Mouse (Mus musculus): ENCODE measurements around the gene Senp8. TPM values are rescaled to one million over a fixed set of nuclear protein-coding genes. Genes with fewer than 3 reads are reported as not detected.

Gene Senp8
- polyA plus RNA-seq, 1 experiment from 2014 or later: 3.4 TPM

GRCm38 (mm10) chr9:59735394-59735793 is 15.1 kb downstream of the Senp8 start:
- Histone ChIP-seq H3K36me3 (ENCODE audit: insufficient read depth, low read length) (no peaks in the 10 kb centered on the region), H3K9ac (replicated peaks; ENCODE audit: low read depth) (no peak overlapping the region), H3K27me3 (replicated peaks; ENCODE audit: insufficient read depth, low read length) (no peaks in the 10 kb centered on the region), H3K4me2 (replicated peaks; ENCODE audit: low read depth, low read length) (no peak overlapping the region), H3K4me1 (ENCODE audit: insufficient read depth, low read depth, low read length) (peaks cover 5% of the 10 kb centered on the region; the same call in 1 of the 2 replicates), H3K4me3 (ENCODE audit: low read depth, low read length) (no peak overlapping the region), H3K27ac (ENCODE audit: low read length) (no peak overlapping the region), H3K9me3 (ENCODE audit: low read length) (no peaks in the 10 kb centered on the region)
- DNase-seq (ENCODE audit: low spot score): no peak
- 31% methylated on average over 4 of the region's 4 CpGs for WGBS
- no peak for TF ChIP-seq CTCF (IDR thresholded peaks at IDR 0.05)
- no peak for TF ChIP-seq EP300 (IDR thresholded peaks at IDR 0.05)
- no peak for ATAC-seq

GRCm38 (mm10) chr9:59733075-59733474 is 17.4 kb downstream of the Senp8 start:
- Histone ChIP-seq H3K27me3 (replicated peaks; ENCODE audit: insufficient read depth, low read length) (no peaks in the 10 kb centered on the region), H3K4me2 (replicated peaks; ENCODE audit: low read depth, low read length) (no peak overlapping the region), H3K9ac (replicated peaks; ENCODE audit: low read depth) (no peak overlapping the region), H3K36me3 (ENCODE audit: insufficient read depth, low read length) (no peaks in the 10 kb centered on the region), H3K27ac (ENCODE audit: low read length) (peak overlapping the region; percentile 15; the same call in 1 of the 2 replicates), H3K9me3 (ENCODE audit: low read length) (no peaks in the 10 kb centered on the region), H3K4me1 (ENCODE audit: insufficient read depth, low read depth, low read length) (peaks cover 5% of the 10 kb centered on the region; the same call in 1 of the 2 replicates), H3K4me3 (ENCODE audit: low read depth, low read length) (no peak overlapping the region)
- WGBS: 48% methylated on average over 6 of the region's 6 CpGs
- peak; percentile 37 for DNase-seq (ENCODE audit: low spot score)
- TF ChIP-seq EP300 (IDR thresholded peaks at IDR 0.05) (no peak), CTCF (IDR thresholded peaks at IDR 0.05) (no peak)
- ATAC-seq: peak; percentile 37

- Histone ChIP-seq H3K4me2 (replicated peaks; ENCODE audit: low read depth, low read length) (no peak overlapping the region), H3K4me1 (ENCODE audit: insufficient read depth, low read depth, low read length) (peaks cover 5% of the 10 kb centered on the region; the same call in 1 of the 2 replicates), H3K9me3 (ENCODE audit: low read length) (no peaks in the 10 kb centered on the region), H3K27me3 (replicated peaks; ENCODE audit: insufficient read depth, low read length) (no peaks in the 10 kb centered on the region), H3K9ac (replicated peaks; ENCODE audit: low read depth) (no peak overlapping the region), H3K4me3 (ENCODE audit: low read depth, low read length) (no peak overlapping the region), H3K27ac (ENCODE audit: low read length) (no peak overlapping the region), H3K36me3 (ENCODE audit: insufficient read depth, low read length) (no peaks in the 10 kb centered on the region)
- TF ChIP-seq EP300 (IDR thresholded peaks at IDR 0.05): no peak
- DNase-seq (ENCODE audit: low spot score) (no peak), ATAC-seq (no peak)
- 79% methylated on average over 5 of the region's 5 CpGs for WGBS
Measured at GRCm38 (mm10) chr9:59731136-59731535, 19.4 kb downstream of the Senp8 start.

GRCm38 (mm10) chr9:59727569-59728286 is 22.8 kb downstream of the Senp8 start:
- Histone ChIP-seq H3K4me2 (replicated peaks; ENCODE audit: low read depth, low read length) (no peak overlapping the region), H3K4me1 (ENCODE audit: insufficient read depth, low read depth, low read length) (peaks cover 4% of the 10 kb centered on the region; the same call in 1 of the 2 replicates), H3K36me3 (ENCODE audit: insufficient read depth, low read length) (no peaks in the 10 kb centered on the region), H3K27me3 (replicated peaks; ENCODE audit: insufficient read depth, low read length) (no peaks in the 10 kb centered on the region), H3K9me3 (ENCODE audit: low read length) (no peaks in the 10 kb centered on the region), H3K27ac (ENCODE audit: low read length) (no peak overlapping the region), H3K4me3 (ENCODE audit: low read depth, low read length) (no peak overlapping the region), H3K9ac (replicated peaks; ENCODE audit: low read depth) (no peak overlapping the region)
- ATAC-seq (no peak), DNase-seq (ENCODE audit: low spot score) (no peak)
- 64% methylated on average over 11 of the region's 11 CpGs for WGBS
- TF ChIP-seq CTCF (IDR thresholded peaks at IDR 0.05) (no peak), EP300 (IDR thresholded peaks at IDR 0.05) (no peak)

- Histone ChIP-seq H3K9ac (replicated peaks; ENCODE audit: low read depth) (no peak overlapping the region), H3K27me3 (replicated peaks; ENCODE audit: insufficient read depth, low read length) (no peaks in the 10 kb centered on the region), H3K9me3 (ENCODE audit: low read length) (no peaks in the 10 kb centered on the region), H3K4me1 (ENCODE audit: insufficient read depth, low read depth, low read length) (peaks cover 3% of the 10 kb centered on the region; the same call in 1 of the 2 replicates), H3K36me3 (ENCODE audit: insufficient read depth, low read length) (no peaks in the 10 kb centered on the region), H3K4me2 (replicated peaks; ENCODE audit: low read depth, low read length) (no peak overlapping the region), H3K27ac (ENCODE audit: low read length) (no peak overlapping the region), H3K4me3 (ENCODE audit: low read depth, low read length) (no peak overlapping the region)
- 49% methylated on average over 10 of the region's 10 CpGs for WGBS
- DNase-seq (ENCODE audit: low spot score): peak; percentile 47
- no peak for ATAC-seq
- TF ChIP-seq EP300 (IDR thresholded peaks at IDR 0.05) (no peak), CTCF (IDR thresholded peaks at IDR 0.05) (no peak)
Measured at GRCm38 (mm10) chr9:59725515-59725914, 25.0 kb downstream of the Senp8 start.

GRCm38 (mm10) chr9:59723791-59724442 is 26.6 kb downstream of the Senp8 start:
- 35% methylated on average over 8 of the region's 8 CpGs for WGBS
- no peaks in the 10 kb centered on the region for H3K36me3 ChIP-seq (ENCODE audit: insufficient read depth, low read length)
- H3K4me2 ChIP-seq (replicated peaks; ENCODE audit: low read depth, low read length): no peak overlapping the region
- no peak for TF ChIP-seq CTCF (IDR thresholded peaks at IDR 0.05)
- TF ChIP-seq EP300 (IDR thresholded peaks at IDR 0.05): peak; percentile 58; the same call in 1 of the 2 replicates
- peak overlapping the region; percentile 60; the same call in 1 of the 2 replicates for H3K27ac ChIP-seq (ENCODE audit: low read length)
- H3K4me1 ChIP-seq (ENCODE audit: insufficient read depth, low read depth, low read length): peaks cover 3% of the 10 kb centered on the region; the same call in 1 of the 2 replicates
- H3K4me3 ChIP-seq (ENCODE audit: low read depth, low read length): no peak overlapping the region
- no peaks in the 10 kb centered on the region for H3K9me3 ChIP-seq (ENCODE audit: low read length)
- DNase-seq (ENCODE audit: low spot score): peak; percentile 61
- H3K27me3 ChIP-seq (replicated peaks; ENCODE audit: insufficient read depth, low read length): no peaks in the 10 kb centered on the region
- peak; percentile 75 for ATAC-seq
- H3K9ac ChIP-seq (replicated peaks; ENCODE audit: low read depth): no peak overlapping the region
